Mouse (Mus musculus) liver, adult 2 months (tissue): ENCODE measurements at regions not wholly inside any gene's neighbourhood (a gene's known extent, or its start where the extent isn't known, plus 50 kb on each side); places are given as distances from the start of the nearest gene placed in this dataset.
A peak's percentile ranks its signal among the peaks of the same experiment; 100 is the strongest.

Experiments
- DNase-seq: peaks from one replicate; pipeline ENCODE4 v3.0.0-alpha.2; 2011; ENCODE audit warnings: low read depth, low spot score; ENCODE audit errors: extremely low read depth
- H3K27ac ChIP-seq: fragments of 200-500 bp; replicated peaks from 2 replicates; pipeline ENCODE4 v1.5.1; 2012; ENCODE audit warnings: low read depth, mild to moderate bottlenecking, control low read depth, inconsistent platforms, low read length; ENCODE audit not compliant: insufficient read depth
- H3K27me3 ChIP-seq: fragments of 200-500 bp; 2 replicates; pipeline ENCODE4 v1.6.1; 2012; ENCODE audit warnings: mild to moderate bottlenecking, moderate library complexity, low read length, inconsistent platforms; ENCODE audit not compliant: control insufficient read depth, insufficient read depth
- H3K36me3 ChIP-seq: fragments of 200-500 bp; 2 replicates; pipeline ENCODE4 v1.6.1; 2012; ENCODE audit warnings: low read length, inconsistent platforms; ENCODE audit not compliant: control insufficient read depth, insufficient read depth
- H3K4me1 ChIP-seq: fragments of 200-500 bp; 2 replicates; pipeline ENCODE4 v1.6.1; 2011; ENCODE audit warnings: low read length; ENCODE audit not compliant: control insufficient read depth, insufficient read depth
- H3K4me3 ChIP-seq: fragments of 200-500 bp; 2 replicates; pipeline ENCODE4 v1.5.1; 2011; ENCODE audit warnings: low read depth, mild to moderate bottlenecking, control low read depth, low read length, moderate library complexity; ENCODE audit not compliant: insufficient read depth
- H3K79me2 ChIP-seq: fragments of 200-500 bp; 2 replicates; pipeline ENCODE4 v1.6.1; 2012; ENCODE audit warnings: inconsistent platforms, mild to moderate bottlenecking, low read length, moderate library complexity; ENCODE audit not compliant: control insufficient read depth, insufficient read depth
- H3K9ac ChIP-seq: fragments of 200-500 bp; 2 replicates; pipeline ENCODE4 v1.6.1; 2012; ENCODE audit warnings: low read depth, mild to moderate bottlenecking, control low read depth, inconsistent platforms, low read length
- CTCF ChIP-seq: fragments of 200-500 bp; IDR thresholded peaks from 2 replicates; pipeline ENCODE4 v1.5.1; 2011; ENCODE audit warnings: low read depth, low read length, control low read depth
- POLR2A ChIP-seq: fragments of 200-500 bp; IDR thresholded peaks from 2 replicates; pipeline ENCODE4 v1.6.1; 2011; ENCODE audit warnings: low read length, control low read depth; ENCODE audit not compliant: insufficient read depth; ENCODE audit errors: extremely low read depth
- WGBS: fragments of 180-500 bp; shearing (Covaris S2); methylation state at CpG from one replicate; pipeline ENCODE4 v1.1.7; 2018; 5-methylcytosine and 5-hydroxymethylcytosine counted together

GRCm38 (mm10) chr16:42782091-42782679 is 93.5 kb upstream of the Zbtb20 start:
- Histone ChIP-seq H3K4me1 (no peaks in the 10 kb centered on the region; the same call in 1 of the 2 replicates), H3K9ac (no peak overlapping the region), H3K36me3 (no peaks in the 10 kb centered on the region), H3K27me3 (no peaks in the 10 kb centered on the region), H3K4me3 (no peak overlapping the region), H3K79me2 (no peaks in the 10 kb centered on the region), H3K27ac (no peak overlapping the region)
- 9% methylated on average over 5 of the region's 5 CpGs for WGBS
- DNase-seq, result peak; percentile 12
- TF ChIP-seq CTCF, result peak; percentile 21; the same call in 1 of the 2 replicates
- no peak for TF ChIP-seq POLR2A

GRCm38 (mm10) chr16:42781096-42782071 is 94.3 kb upstream of the Zbtb20 start:
- Histone ChIP-seq H3K36me3 (no peaks in the 10 kb centered on the region), H3K9ac (no peak overlapping the region), H3K27ac (no peak overlapping the region), H3K4me3 (no peak overlapping the region), H3K27me3 (no peaks in the 10 kb centered on the region), H3K4me1 (no peaks in the 10 kb centered on the region; the same call in 1 of the 2 replicates), H3K79me2 (no peaks in the 10 kb centered on the region)
- TF ChIP-seq POLR2A, result no peak
- no peak for TF ChIP-seq CTCF
- WGBS, result 14% methylated on average over 12 of the region's 12 CpGs
- no peak for DNase-seq

GRCm38 (mm10) chr16:42779957-42780356 is 95.7 kb upstream of the Zbtb20 start:
- 78% methylated on average over 3 of the region's 3 CpGs for WGBS

GRCm38 (mm10) chr16:42772640-42773039 is 103.0 kb upstream of the Zbtb20 start:
- no peaks in the 10 kb centered on the region for H3K27me3 ChIP-seq
- no peaks in the 10 kb centered on the region for H3K79me2 ChIP-seq
- DNase-seq, result no peak
- H3K36me3 ChIP-seq, result no peaks in the 10 kb centered on the region
- H3K27ac ChIP-seq, result no peak overlapping the region
- no peaks in the 10 kb centered on the region for H3K4me1 ChIP-seq
- TF ChIP-seq CTCF, result no peak
- TF ChIP-seq POLR2A, result no peak
- WGBS, result 61% methylated on average over 2 of the region's 2 CpGs
- H3K9ac ChIP-seq, result no peak overlapping the region
- no peak overlapping the region for H3K4me3 ChIP-seq

More at GRCm38 (mm10) chr16:42779957-42780356, 95.7 kb upstream of the Zbtb20 start:
- no peak for DNase-seq
- TF ChIP-seq POLR2A (no peak), CTCF (no peak)
- Histone ChIP-seq H3K27ac (no peak overlapping the region), H3K4me1 (no peaks in the 10 kb centered on the region; the same call in 1 of the 2 replicates), H3K27me3 (no peaks in the 10 kb centered on the region), H3K79me2 (no peaks in the 10 kb centered on the region), H3K36me3 (no peaks in the 10 kb centered on the region), H3K9ac (no peak overlapping the region), H3K4me3 (no peak overlapping the region)

GRCm38 (mm10) chr16:42770199-42770598 is 105.5 kb upstream of the Zbtb20 start:
- H3K9ac ChIP-seq, result no peak overlapping the region
- H3K4me3 ChIP-seq, result no peak overlapping the region
- TF ChIP-seq CTCF, result no peak
- TF ChIP-seq POLR2A, result no peak
- H3K36me3 ChIP-seq, result no peaks in the 10 kb centered on the region
- no peaks in the 10 kb centered on the region for H3K27me3 ChIP-seq
- WGBS, result 93% methylated on average over 1 of the region's 1 CpGs
- no peak overlapping the region for H3K27ac ChIP-seq
- H3K79me2 ChIP-seq, result no peaks in the 10 kb centered on the region
- DNase-seq, result no peak
- H3K4me1 ChIP-seq, result no peaks in the 10 kb centered on the region

- no peak for TF ChIP-seq POLR2A
- TF ChIP-seq CTCF, result no peak
Measured at GRCm38 (mm10) chr16:42748681-42749080, 127.0 kb upstream of the Zbtb20 start.

More at GRCm38 (mm10) chr16:42748681-42749080, 127.0 kb upstream of the Zbtb20 start:
- H3K4me3 ChIP-seq, result no peak overlapping the region
- WGBS, result 97% methylated on average over 5 of the region's 5 CpGs
- no peak overlapping the region for H3K27ac ChIP-seq
- 0 out of 2 replicates have a peak, but pooled peaks cover 2% of the 10 kb centered on the region for H3K27me3 ChIP-seq
- H3K36me3 ChIP-seq, result no peaks in the 10 kb centered on the region
- H3K79me2 ChIP-seq, result no peaks in the 10 kb centered on the region
- H3K4me1 ChIP-seq, result no peaks in the 10 kb centered on the region
- H3K9ac ChIP-seq, result no peak overlapping the region
- no peak for DNase-seq
